Mouse (Mus musculus): Measurements from ENCODE around the gene Prdx4.
A peak's percentile ranks its signal among the peaks of the same experiment; 100 is the strongest.
"Not testable (repeated sequence)": the region's sequence is repeated elsewhere in the genome, so short reads cannot be mapped to it uniquely, and the experiment has no call there.

The Prdx4 gene

DNA sequence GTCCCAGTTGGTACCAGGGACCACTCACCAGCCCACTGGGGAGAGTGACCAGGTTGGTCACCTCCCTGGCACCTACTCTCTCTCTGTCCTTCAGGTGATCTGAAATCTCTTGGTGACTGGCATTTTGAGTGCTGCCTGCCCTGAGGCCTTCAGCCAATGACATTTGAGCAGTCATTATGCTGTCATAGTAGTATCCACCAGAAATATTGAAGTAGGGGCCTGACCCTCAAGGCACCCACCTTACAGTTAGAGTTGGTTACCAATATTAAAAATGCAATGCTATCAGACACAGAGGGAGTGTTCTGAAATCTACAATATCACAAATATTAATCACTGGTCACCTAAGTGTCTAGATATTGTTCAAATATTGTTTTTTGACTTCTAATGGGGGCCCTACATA, at the start of gene Prdx4:
TSS of gene Prdx4 (minus strand) at position 101 of the 400 bp plus-strand sequence.
- DNase-seq (ENCODE audit: low read depth in 2 of 2, low spot score in 2 of 2) = no peak

DNA sequence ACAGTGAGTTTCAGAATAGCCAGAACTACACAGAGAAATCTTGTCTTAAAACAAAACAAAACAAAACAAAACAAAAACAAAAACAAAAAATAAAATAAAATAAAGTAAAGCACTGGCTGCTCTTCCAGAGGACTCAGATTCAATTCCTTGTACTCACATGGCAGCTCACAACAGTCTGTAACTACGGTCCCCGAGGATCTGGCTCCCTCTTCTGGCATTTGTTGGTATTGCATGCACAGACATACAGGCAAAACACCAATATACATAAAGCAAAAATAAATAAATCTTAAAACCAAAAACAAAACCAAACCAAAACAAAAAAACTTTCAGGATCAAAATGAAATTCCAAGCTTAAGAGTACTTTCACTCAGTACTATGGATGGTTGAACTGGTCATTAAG, 36.0 kb upstream of the Prdx4 start:
- DNase-seq (ENCODE audit: low read depth in 2 of 2, low spot score in 2 of 2) = peak; percentile 1 to 11

DNA sequence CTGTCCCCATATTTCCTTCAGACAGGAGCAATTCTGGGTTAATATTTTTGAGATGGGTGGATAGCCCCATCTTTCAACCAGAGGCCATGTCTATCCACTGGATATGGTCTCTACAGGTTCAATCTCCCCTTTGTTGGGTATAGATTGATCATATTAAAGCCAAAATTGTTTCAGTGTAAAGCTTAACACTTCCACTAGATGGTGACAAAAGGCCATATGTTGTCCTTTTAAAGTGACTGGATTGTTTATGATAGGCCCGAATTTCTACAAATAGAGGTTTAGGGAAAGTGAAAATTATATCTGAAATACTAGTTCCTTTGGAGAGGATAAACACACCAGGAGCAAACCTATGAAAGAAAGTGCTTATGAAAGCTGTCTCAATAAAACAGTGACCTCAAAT, 34.9 kb upstream of the Prdx4 start:
- DNase-seq (ENCODE audit: low read depth in 2 of 2, low spot score in 2 of 2) = no peak

DNA sequence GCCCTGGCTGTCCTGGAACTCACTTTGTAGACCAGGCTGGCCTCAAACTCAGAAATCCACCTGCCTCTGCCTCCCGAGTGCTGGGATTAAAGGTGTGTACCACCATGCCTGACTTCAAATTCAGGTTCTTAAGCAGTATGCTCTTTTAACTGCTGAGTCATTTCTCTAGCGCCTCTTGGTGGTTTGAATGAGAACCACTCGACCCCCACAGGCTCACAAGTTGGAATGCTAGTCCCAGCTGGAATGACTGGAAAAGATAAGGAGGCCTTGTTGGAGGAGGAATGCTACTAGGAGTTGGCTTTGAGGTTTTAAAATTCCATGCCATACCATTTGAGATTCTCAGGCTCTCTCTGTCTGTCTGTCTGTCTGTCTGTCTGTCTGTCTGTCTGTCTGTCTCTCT, 29.6 kb upstream of the Prdx4 start:
- DNase-seq (ENCODE audit: low read depth in 2 of 2, low spot score in 2 of 2) = not testable (repeated sequence)

DNA sequence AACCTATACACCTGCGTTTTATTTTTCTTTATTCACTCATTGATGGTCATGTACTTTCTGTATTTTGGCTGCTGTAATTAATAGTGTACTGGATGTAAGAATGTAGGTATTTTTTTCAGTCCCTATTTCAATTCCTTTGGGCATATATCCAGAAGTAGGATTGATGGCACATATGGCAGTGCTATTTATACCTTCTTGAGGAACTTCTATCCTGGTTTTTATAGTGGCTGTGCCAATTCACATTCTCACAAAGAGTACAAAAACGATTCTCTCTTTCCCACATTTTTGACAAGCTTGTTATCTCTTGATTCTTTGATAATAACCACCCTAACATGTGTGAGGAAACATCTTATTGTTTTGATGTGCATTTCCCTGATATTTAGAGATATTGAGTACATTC, 24.5 kb upstream of the Prdx4 start:
- no peak for DNase-seq (ENCODE audit: low read depth in 2 of 2, low spot score in 2 of 2)

DNA sequence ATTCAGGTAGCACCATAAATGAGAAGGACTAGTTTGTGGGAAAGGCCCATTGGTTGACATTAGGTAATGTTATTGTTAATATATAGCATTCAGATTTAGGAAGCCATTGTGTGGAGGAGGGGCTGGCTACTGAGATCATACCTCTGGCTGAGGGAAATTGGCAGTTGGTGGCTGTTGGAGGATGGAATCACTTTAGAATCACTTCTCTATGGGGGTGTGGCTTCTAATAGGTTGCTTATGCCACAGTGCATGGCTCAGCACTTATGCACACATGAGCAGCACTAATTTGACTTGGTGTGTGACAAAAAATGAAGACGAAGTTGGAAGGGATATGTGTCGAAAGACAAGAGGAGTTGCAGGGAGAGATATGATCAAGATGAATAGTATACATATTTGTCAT, 5.7 kb upstream of the Prdx4 start:
- DNase-seq (ENCODE audit: low read depth in 2 of 2, low spot score in 2 of 2) = no peak

DNA sequence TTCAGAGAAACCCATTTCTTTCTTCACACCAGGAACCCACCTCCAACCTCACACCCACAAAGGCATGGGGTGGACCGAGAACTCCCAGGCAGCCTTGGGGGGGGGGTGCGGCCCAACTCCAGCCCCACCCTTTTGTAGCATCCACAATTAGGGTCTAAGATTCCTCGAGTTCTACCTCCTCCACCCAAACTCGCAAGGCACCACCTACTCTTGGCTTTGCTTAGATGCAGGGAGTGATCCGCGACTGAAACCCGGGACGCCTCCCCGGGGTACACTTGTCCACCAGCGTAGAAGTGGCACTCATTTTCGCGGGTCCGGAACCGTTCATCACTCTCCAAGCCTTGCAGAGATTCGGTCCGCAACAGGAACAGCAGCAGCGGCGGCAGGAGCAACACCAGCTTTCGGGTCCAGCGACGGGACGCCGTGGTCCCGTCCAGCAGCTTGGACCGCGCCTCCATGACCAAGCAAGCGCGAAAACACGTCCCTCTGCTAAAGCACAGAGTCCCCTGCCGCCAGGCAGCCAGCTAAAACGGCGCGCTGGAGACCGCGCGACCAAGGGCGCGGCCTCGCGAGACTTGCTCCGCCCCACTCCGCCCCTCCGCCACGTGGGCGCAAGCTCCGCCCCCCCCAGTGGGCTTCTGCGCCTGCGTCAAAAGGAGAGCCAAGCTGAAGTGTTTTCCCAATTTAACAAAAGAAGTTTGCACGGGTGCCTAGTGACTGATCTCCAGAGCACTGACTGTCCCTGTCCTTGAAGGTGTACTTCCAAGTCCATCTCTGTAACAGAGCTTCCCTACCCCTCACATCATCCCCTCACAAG, 2.4 kb downstream of the Prdx4 start:
- peak; percentile 50 to 51 for DNase-seq (ENCODE audit: low read depth in 2 of 2, low spot score in 2 of 2)

DNA sequence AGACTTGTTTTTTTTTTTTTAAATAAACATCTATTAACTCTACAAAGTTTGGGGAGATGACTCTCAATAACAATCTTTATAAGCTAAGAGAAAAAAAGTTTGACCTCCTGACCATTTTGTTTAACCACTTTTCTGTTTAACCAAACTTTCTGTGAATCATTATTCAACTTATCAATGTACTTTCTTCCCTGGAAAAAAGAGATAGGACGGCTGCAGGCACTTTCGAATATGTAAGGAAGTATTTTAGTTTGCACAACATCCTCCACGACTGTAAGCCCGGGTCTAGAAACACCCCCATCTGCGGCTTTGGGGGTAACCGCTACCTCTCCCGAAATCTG, 3.0 kb downstream of the Prdx4 start:
- DNase-seq (ENCODE audit: low read depth in 2 of 2, low spot score in 2 of 2) = no peak

DNA sequence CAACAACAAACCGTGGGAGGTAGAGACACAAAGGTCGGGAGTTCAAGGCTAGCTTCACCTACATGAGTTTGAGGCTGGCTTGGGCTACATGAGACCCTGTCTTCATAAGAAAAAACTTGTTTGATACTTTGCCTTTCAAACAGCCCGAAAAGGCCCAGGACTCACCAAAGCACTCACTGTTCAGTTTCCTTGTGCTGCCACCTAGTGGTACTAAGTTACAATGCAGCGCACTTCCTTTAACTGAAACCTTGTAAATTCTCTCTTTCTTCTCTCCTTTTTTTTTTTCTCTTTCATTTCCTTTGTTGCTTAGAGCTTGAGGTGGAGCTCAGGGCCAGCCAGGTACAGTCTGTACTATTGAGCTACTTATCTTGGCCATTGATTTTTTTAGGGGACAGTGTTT, 22.5 kb downstream of the Prdx4 start:
- DNase-seq (ENCODE audit: low read depth in 2 of 2, low spot score in 2 of 2) = peak; percentile 8 to 32

DNA sequence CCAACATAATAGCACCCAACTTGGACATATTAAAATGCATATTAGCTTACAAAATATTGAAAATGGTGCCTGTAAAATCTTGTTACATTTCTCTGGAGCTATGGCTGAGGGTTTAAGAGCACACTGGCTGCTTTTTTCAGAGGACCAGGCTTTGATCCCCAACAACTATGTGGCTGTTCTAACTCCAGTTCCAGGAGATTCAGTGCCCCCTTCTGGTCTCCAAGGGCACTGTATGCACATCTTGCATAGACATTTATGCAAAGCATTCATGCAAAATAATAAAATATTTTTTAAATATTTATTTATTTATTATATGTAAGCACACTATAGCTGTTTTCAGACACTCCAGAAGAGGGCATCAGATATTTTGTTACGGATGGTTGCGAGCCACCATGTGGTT, 34.2 kb downstream of the Prdx4 start:
- DNase-seq (ENCODE audit: low read depth in 2 of 2, low spot score in 2 of 2) = no peak

DNA sequence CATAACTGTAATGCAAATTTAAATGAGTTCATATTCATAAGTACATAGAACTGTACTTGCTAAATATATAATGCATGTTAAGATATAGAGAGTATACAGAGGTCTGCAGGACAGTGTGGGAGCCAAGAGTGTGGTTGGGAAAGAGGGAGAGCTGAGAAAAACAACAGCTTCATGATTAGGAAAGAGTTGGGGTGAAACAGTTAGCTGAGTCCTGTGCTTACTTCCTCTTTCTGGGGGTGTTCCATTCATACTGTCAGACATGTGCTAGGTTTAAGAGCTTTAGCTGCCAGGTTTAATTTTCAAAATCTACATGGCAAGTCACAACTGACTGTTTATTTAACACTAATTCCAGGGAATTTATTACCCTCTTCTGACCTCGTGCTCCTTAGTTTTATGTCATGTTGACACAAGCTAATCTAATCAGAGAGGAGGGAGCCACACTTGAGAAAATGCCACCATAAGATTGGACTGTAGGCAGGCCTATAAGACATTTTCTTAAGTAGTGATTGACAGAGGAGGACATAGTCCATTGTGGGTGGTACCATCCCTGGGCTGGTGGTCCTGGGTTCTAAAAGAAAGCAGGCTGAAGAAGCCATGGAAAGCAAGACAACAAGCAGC, 60.0 kb downstream of the Prdx4 start:
- no peak for DNase-seq (ENCODE audit: low read depth in 2 of 2, low spot score in 2 of 2)

DNA sequence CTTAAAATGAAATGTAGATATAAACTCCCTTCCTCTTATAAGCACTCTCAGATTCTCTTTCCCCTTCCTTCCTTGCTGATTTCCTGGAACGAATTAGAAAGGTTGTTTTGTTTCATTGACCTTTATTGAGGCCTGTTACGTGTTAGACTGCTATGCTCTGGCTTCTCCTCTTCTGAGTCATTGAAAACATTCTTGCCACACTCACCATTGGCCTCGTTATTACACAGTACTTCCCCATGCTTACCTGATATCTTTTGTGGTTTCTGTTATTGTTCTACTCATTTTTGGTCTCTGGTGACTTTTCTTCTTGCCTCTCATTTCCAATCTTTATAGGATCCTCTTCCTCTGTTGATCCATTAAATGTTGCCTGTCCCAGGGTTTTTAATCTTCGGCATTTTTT, 62.1 kb downstream of the Prdx4 start:
- DNase-seq (ENCODE audit: low read depth in 2 of 2, low spot score in 2 of 2) = no peak

Measured in CD8-positive naive resting alpha-beta T cell, adult 2 months (primary cell).